Mouse (Mus musculus) urinary bladder, adult 2 months (tissue): ENCODE data around the gene Nudt14. TPM values are rescaled to one million over a fixed set of nuclear protein-coding genes. Genes with fewer than 3 reads are reported as not detected.
A peak's percentile ranks its signal among the peaks of the same experiment; 100 is the strongest.

Experiments
- DNase-seq: peaks from one replicate; pipeline ENCODE4 v3.0.0; 2022; ENCODE audit warnings: low spot score
- polyA plus RNA-seq: library from polyadenylated mRNA; depleted of rRNA; stranded (reverse); fragments of >200 nt; gene quantifications from 2 replicates; pipeline ENCODE4 v1.2.3, GENCODE M21; 2012; rRNA removed

The Nudt14 gene
- 42.4 and 54.6 TPM in 2 replicates for polyA plus RNA-seq

DNA sequence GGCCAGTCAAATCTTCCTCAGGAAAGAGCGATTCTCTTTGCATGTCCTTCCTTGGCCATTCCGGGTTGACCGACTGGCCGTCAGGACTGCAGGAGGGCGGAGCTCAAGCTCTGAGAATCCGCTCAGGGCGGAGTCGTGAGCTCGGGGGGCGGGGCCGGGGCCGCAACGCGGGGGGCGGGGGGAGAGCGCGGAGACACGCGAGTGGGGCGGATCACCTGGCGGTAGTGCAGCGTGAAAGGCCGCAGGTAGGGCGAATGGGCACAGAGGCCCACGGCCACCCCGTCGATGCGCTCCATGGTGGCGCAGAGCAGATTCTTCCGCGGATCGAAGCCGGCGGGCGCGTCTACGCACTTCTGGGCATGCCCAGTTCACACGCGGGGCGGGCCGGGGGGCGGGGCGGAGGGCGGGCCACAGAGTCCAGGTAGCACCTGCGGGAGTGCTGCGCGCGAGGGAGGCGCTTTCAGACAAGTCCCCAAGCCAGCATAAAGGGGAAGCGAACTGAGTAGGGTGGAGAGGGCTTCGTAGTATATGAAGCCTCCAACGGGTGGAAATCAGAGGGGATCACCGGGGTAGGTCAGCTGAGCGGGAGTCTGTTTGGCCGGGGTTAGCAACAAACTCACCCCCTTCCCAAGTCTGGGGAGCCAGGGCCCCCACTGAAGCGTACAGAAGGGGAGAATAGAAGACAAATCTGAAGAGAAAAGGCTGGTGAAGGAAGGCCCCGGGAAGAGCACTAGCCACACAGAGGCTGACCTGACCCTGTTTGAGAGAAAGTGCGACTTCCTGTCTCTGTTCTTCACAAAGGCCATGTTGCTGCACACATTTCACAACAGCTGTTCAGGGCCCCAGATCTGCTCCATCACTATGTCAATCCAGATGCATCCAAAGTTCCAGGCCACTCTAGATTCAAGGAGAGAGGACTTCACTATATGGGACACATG lies at the start of gene Nudt14:
Gene Nudt14, minus strand, starts transcription at position 349 of the 938 bp plus-strand sequence.
- peak; percentile 75 for DNase-seq

DNA sequence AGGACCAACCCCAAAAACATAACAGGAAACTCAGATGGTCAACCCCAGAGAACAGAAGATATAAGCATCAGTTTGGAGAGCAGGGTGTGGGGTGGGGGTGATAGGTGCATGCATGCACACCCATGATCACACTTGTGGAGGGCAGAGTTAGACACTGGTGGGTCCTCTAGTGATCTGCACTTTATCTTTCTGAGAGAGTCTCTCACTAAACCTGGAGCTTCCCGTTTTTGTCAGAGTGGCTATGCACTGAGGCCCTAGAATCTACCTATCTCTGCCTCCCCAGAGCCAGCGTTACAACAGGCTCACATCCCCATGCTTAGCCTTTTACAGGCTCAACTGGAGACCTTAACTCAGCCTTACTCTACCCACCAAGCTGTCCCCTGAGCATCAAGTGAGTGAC lies 49.5 kb upstream of the Nudt14 start:
- DNase-seq, result no peak

DNA sequence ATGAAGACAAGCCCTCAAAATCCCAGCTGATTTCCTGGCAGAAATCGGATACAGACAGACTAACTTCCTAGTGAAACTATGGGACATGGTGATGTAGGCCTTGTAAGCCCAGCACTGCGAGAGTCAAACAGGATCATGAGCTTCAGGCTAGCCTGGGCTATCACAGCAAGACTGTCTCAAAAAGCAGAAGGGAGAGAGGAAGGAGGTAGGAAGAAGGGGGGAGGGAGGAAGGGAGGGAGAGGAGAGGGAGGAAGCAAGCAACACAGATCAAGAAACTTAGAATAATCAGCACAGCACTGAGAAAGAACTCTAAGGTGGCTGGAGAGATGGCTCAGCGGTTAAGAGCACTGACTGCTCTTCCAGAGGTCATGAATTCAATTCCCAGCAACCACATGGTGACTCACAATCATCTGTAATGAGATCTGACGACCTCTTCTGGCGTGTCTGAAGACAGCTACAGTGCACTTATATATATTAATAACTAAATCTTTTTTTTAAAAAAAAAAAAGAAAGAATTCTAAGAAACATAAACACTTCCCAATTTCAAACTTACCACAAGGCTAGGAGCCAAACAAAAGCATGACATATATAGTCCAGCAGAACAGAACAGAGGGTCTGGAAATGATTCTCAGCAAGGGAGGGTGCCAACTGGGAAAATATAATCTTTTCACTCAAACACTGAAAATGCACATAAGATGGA lies 48.9 kb upstream of the Nudt14 start:
- DNase-seq, result no peak

DNA sequence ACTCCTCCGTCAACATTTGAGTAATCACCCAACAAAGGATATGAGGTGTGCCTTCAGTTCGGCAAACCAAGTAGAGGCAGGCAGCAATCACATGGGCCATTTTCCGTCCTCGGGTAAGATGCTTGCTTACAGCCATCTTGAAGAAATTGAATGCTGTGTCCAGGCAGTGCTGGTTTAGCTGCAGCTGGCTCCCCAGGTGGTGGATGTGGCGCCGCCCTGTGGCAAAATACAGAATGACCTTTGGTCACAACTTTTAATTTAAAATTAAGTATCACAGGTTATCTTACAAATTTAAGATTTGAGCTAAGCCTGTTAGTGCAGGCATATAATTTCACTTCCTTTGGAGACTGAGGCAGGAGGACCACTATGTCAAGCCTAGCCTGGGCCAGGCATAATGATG lies 46.0 kb upstream of the Nudt14 start:
- no peak for DNase-seq

DNA sequence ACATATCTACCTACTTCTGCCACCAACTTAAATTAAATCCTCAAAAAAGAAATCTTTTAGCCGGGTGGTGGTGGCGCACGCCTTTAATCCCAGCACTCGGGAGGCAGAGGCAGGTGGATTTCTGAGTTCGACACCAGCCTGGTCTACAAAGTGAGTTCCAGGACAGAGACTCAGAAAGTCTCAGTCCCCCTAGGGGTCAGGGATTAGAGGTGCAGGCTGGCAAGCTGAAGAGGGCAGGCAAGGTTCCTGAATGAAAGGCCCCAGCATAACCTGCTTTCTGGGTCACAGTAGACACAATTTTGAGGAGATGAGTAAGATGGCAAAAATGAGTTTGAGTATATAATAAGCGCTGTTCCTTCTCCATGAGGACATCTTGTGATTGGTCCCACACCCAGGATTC lies 43.4 kb upstream of the Nudt14 start:
- DNase-seq, result no peak

DNA sequence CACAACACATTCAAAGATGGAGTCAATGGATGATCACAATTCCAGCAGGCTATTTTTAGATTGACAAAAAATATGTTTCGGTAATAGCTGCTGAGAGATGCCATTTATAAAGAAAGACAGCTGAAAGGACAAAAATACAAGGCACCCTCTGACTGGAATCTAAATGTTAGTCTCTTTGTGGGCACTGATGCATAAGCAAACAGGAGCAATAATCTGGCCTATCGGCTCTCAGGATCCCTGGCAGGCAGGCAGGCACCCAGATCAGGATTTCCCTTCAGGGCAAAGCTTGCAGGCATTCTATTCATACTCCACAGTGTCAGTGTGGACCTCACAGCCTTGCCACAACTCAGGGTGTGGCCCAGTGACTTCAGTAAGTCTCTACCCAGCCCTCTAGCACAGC lies 40.1 kb upstream of the Nudt14 start:
- no peak for DNase-seq

GRCm38 (mm10) chr12:112977156-112977555 lies 35.2 kb upstream of the Nudt14 start:
- no peak for DNase-seq

GRCm38 (mm10) chr12:112976371-112977073 lies 34.6 kb upstream of the Nudt14 start, which contains the start of gene Btbd6:
Gene Btbd6, plus strand, starts transcription at chr12:112976482.
- DNase-seq, result peak; percentile 80

GRCm38 (mm10) chr12:112974736-112975135 lies 32.8 kb upstream of the Nudt14 start:
- no peak for DNase-seq

GRCm38 (mm10) chr12:112969616-112970015 lies 27.7 kb upstream of the Nudt14 start:
- DNase-seq, result no peak

DNA sequence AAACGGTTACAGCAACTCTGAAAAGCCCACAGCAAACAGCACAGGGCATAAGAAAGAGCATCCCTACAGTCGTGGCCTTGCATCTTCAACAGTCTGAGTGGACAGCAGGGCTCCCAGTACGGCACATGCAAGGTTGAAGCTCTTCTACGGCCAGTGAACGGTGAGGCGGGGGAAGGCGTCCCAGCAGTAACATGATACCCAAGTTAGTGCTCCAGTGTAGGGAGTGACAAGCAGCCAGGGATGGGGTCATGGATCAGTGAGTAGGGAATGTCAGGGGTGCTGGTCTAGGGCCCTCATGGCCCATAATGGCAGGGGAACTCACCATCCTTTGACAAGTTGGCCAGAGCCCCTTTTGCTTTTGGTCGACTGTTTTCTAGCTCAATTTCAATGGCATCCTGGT lies 27.0 kb upstream of the Nudt14 start:
- DNase-seq, result no peak

DNA sequence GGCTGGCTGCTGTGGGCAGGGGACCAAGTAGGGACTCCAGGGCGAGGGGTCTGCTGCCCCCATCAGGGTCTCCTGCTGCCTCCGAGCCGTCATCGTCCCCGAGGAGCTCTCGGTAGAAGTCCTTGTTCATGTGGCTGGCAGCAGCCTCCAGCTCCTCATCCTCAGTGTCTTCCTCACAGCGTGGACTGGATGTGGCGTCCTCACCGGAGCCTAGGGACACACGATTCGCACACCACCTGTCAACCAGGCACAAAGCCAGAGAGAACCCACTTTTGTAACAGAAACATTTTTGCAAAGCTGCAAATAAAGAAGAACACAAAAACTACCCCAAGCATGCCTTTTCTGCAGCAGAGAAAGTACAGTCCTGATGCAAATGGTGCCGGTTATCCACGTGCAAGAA lies 23.9 kb upstream of the Nudt14 start:
- DNase-seq, result no peak

DNA sequence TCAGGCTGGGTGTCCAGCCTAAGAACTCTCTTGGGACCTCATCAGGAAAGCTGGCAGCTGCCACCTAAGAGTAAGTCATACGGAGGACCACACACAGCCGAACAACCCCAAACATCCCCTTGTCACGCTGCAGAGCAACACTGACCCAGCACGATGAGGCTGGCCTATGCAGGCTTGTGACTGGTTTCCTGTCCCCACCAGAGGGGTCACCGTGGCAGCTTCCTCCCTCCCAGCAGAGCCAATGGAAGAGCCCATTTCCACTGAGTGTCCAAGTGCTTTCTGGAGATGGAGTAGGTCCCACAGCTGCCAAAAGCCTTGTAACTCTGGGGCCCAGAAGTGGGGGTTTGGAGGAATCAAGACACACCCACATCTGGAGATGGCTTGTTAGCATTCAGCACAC lies 19.9 kb upstream of the Nudt14 start:
- no peak for DNase-seq

DNA sequence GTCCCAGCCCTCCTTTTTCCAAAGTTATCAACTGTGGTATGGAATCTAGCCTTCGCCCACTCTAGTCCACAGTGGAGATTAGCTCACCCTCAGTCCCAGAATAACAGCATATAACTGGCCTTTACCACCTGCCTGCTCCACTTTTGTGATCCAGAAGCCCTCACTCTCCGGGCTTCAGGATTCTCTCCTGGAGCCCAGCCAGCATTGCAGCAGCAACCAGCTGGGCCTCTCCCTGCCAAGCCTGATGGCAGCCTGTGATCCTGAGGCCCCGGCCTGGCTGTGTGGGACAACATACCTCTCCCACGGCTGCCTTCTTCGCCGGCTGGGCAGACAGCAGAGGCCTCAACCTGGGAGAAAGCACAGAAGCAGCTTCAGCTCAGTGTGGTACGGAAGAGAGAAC lies 19.5 kb upstream of the Nudt14 start:
- no peak for DNase-seq

DNA sequence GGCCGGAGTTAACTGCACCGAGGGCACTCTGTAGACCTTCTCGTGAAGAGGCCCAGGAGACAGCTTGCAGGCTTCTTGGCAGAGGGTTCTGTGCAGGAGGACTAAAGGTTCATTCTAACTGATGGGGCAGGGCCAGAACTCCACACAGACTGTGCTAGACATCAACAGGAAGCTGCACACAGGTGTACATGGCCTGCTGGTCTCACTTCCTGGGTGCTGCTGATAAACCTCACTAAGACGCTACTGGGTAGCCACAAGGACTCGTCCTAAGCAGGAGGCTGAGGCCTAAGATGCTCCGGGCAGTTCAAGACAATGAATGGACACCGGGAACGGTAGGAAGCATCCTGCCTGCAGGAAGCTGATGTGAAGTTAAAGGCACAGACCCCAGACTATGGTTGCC lies 17.5 kb upstream of the Nudt14 start:
- DNase-seq, result no peak

GRCm38 (mm10) chr12:112958303-112958702 lies 16.4 kb upstream of the Nudt14 start:
- no peak for DNase-seq

GRCm38 (mm10) chr12:112955800-112956199 lies 13.9 kb upstream of the Nudt14 start:
- DNase-seq, result no peak

- no peak for DNase-seq
Measured at GRCm38 (mm10) chr12:112952926-112953565, 11.1 kb upstream of the Nudt14 start.

DNA sequence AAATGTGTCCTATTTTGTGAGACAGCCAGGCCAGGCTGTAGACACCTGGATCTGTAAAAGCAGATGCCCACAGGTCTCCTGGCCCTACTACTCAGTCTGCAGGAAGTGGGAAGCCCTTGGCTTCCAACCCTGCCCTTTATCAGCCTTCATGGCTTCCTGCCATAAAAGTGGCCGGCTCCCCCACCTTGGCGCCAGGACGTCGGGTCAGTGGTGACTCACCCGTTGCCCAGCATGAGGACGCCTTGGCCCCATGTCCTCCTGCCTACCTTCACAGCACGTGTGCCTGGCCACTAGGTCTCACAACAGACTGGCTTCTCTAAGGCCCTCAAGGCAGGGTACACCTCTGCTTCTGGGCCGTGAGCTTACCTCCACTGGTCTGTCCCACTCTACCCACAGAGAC lies 10.5 kb upstream of the Nudt14 start:
- peak; percentile 56 for DNase-seq

DNA sequence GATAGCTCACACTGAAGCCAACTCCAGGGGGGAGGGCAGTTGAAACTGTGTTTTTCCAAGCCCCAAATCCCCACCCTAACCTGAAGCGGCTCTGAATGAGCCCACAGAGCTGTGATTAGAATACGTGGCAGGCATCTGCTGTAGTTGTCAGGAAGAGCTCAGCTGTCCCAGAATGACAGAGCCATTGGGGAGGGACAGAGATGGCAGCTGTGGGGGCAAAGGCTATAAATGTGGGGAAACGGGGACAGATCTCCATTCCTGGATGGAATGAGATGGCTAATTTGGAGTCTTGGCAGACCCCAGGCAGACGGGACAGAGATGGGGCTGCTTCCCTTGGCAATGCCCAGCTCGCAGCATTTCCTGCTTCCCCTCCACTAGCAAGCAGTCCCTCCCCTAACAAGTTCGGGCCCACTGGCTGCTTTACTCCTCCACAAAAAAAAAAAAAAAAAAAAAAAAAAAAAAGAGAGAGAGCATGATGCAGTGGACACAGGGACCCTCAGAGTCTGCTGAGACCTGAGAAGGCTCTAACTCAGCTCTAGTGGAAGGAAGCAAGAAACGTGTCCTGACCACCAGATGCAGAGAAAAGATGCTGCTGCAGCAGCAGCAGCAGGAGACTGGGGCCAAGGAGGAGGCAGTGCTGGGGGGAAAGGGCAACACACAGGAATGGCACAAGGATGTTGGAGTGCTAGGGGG lies 9.4 kb upstream of the Nudt14 start:
- no peak for DNase-seq

GRCm38 (mm10) chr12:112950761-112951129 lies 8.8 kb upstream of the Nudt14 start:
- no peak for DNase-seq
